Mouse (Mus musculus) embryo, embryonic 10 days (tissue): ENCODE data around the gene Zscan4-ps2.
"Not testable (repeated sequence)": the region's sequence is repeated elsewhere in the genome, so short reads cannot be mapped to it uniquely, and the experiment has no call there.

Experiments used
- DNase-seq: peaks from one replicate; pipeline ENCODE4 v3.0.0-alpha.2; 2015; ENCODE audit warnings: low spot score

The Zscan4-ps2 gene

DNA sequence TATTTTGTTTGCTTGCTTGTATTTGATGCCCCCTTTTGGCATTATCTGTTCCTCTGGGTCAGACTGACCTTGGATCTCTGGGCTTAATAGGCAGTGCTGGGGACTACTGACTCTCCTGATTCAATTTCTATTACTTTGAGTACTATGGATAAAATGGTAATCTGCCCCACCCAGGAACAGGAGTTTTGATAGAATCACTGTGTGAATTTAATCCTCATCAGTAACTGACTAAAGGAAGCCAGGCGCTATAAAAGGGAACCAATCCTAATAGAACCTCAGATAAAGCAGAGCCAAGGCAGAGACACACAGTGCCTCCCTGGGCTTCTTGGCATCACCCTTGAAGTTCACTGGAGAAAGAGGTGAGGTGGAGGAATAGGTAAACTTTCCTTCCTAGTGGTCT, at the start of gene Zscan4-ps2:
TSS of gene Zscan4-ps2 (plus strand) at position 301 of the 400 bp plus-strand sequence.
- DNase-seq = not testable (repeated sequence)
